Comparison of ENCODE assay signal across 13 mouse cellular contexts in the genomic region with DNA sequence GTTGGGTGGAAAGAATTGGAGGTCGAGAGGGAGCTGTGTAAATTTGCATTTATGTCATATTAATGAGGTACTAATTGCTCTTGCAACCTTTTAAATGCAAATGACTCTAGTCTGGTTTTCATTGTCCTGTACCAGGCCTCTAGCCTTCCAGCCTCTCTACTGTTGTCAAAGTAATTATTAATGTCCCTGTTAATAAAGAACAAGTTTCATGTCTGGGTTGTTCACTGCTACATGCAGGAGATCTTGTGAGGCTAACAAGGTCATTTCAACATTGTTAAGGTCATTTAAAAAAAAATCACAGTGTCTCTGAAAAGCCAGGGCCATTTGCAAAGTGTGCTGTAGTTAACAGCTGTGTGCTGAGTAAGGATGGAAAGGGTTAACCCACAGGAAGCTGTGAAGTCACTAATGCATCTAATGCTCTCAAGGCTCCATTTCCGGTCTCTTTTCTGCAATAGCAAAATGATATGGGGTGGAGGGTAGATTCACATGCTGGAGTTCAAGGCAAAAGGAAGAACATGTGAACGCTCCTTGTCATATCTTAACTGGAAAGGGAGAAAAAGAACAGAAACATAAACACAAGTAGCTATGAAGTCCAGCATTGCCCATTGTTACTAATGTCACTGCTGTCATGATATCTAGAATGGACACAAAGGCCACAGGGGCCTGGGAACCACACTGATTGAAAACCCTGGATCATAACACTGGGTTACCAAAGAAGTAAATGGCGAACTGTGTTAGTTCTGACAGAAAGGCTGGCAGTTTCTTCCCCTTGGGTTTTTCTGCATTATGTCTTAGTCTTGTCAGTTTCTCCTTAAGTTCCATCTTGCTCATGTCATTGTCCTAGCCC.
A peak's percentile ranks its signal among the peaks of the same experiment; 100 is the strongest.
DNase-seq lines count a peak whose midpoint lies in the region; ATAC-seq lines count a peak whose summit lies in the region.
"Had no signal": no experiment of that assay in that cellular context is flagged by ENCODE, and none has a peak within 500 bp of the region (broad histone marks: within the 10 kb centered on the region; RNA-seq: fewer than 3 reads in every experiment).

No protein-coding gene starts in this region.

- no peak overlapping the region for H3K9ac ChIP-seq in liver, embryonic 11.5 days (ENCODE audit: low read depth, low read length)
- H3K9ac ChIP-seq: hindbrain, embryonic 12.5 days had no signal

- intact Hi-C loops in heart, postnatal 25 days (cut with DNase I), result no loop called here

- ATAC-seq in liver, embryonic 11.5 days (replicated peaks; ENCODE audit: low FRiP score), result no peak
- peak; percentile 45; the same call in 1 of the 2 replicates for ATAC-seq in common myeloid progenitor, adult 5-6 weeks (replicated peaks; ENCODE audit: low read depth, poor library complexity, severe bottlenecking)
- ATAC-seq: Patski had no signal

- H3K27me3 ChIP-seq in heart, embryonic 10.5 days (ENCODE audit: insufficient read depth, poor library complexity, severe bottlenecking), result no peaks in the 10 kb centered on the region
- no peaks in the 10 kb centered on the region for H3K27me3 ChIP-seq in liver, embryonic 11.5 days (replicated peaks; ENCODE audit: control insufficient read depth, insufficient read depth, low read length)
- no peaks in the 10 kb centered on the region for H3K27me3 ChIP-seq in limb, embryonic 10.5 days (ENCODE audit: low read depth, poor library complexity, severe bottlenecking)
- H3K27me3 ChIP-seq: hindbrain, embryonic 12.5 days; Patski had no signal

- H3K36me3 ChIP-seq in heart, embryonic 10.5 days, result no peaks in the 10 kb centered on the region
- H3K36me3 ChIP-seq in liver, embryonic 11.5 days (ENCODE audit: control insufficient read depth, insufficient read depth, low read length), result no peaks in the 10 kb centered on the region
- no peaks in the 10 kb centered on the region for H3K36me3 ChIP-seq in limb, embryonic 10.5 days
- H3K36me3 ChIP-seq: hindbrain, embryonic 12.5 days had no signal

- no peak overlapping the region for H3K4me3 ChIP-seq in heart, embryonic 10.5 days
- H3K4me3 ChIP-seq in liver, embryonic 11.5 days (ENCODE audit: low read depth, low read length), result no peak overlapping the region
- H3K4me3 ChIP-seq in limb, embryonic 10.5 days, result no peak overlapping the region
- H3K4me3 ChIP-seq: hindbrain, embryonic 12.5 days; myocyte had no signal

- H3K4me2 ChIP-seq in liver, embryonic 11.5 days, result no peak overlapping the region
- H3K4me2 ChIP-seq: hindbrain, embryonic 12.5 days had no signal

- peaks cover 44% of the 10 kb centered on the region for H3K4me1 ChIP-seq in heart, embryonic 10.5 days
- peaks cover 14% of the 10 kb centered on the region for H3K4me1 ChIP-seq in liver, embryonic 11.5 days (replicated peaks; ENCODE audit: control insufficient read depth, insufficient read depth, low read length)
- H3K4me1 ChIP-seq in limb, embryonic 10.5 days, result peaks cover 16% of the 10 kb centered on the region

- 39% methylated on average over 4 of the region's 4 CpGs for WGBS in heart, embryonic 10.5 days
- WGBS in liver, embryonic 11.5 days, result 46% methylated on average over 4 of the region's 4 CpGs
- 49% methylated on average over 4 of the region's 4 CpGs for WGBS in limb, embryonic 10.5 days

- H3K27ac ChIP-seq in heart, embryonic 10.5 days, result peak overlapping the region; percentile 74
- H3K27ac ChIP-seq in liver, embryonic 11.5 days (ENCODE audit: low read depth, low read length), result peak overlapping the region; percentile 25; the same call in 1 of the 2 replicates
- H3K27ac ChIP-seq in limb, embryonic 10.5 days, result 0 out of 2 replicates have a peak overlapping the region, but pooled peaks have one; percentile 9
- H3K27ac ChIP-seq: hindbrain, embryonic 12.5 days had no signal

- no peak for DNase-seq in heart, embryonic 10.5 days (ENCODE audit: low spot score)
- no peak for DNase-seq in heart, postnatal 25 days (ENCODE audit: low spot score)
- no peak for DNase-seq in liver, embryonic 11.5 days (ENCODE audit: low spot score)
- DNase-seq in liver, result no peak
- no peak for DNase-seq in limb, embryonic 10.5 days (ENCODE audit: low spot score)
- DNase-seq in cerebellum, adult 18-20 months, result no peak
- DNase-seq in left cerebral cortex, adult 9 months (ENCODE audit: low spot score in 2 of 2), result no peak
- DNase-seq: cerebellum, adult 9-10 months; kidney, postnatal 25 days had no signal

- no peaks in the 10 kb centered on the region for H3K9me3 ChIP-seq in heart, embryonic 10.5 days
- H3K9me3 ChIP-seq in liver, embryonic 11.5 days (ENCODE audit: control insufficient read depth, low read length), result no peaks in the 10 kb centered on the region
- H3K9me3 ChIP-seq in limb, embryonic 10.5 days (replicated peaks), result no peaks in the 10 kb centered on the region
- H3K9me3 ChIP-seq: hindbrain, embryonic 12.5 days had no signal

Comparison
In these comparisons a context has a peak if more than half of its experiments do, and no peak if none do; other contexts are left out.
1. H3K27ac ChIP-seq: peak in every context shown above with its lines; median percentile 74 in heart, embryonic 10.5 days; 25 in liver, embryonic 11.5 days; 9 in limb, embryonic 10.5 days.